In genomic region chr14:101654526-101654909, GRCm38 (mm10) we compare ENCODE assay signal across 8 mouse cellular contexts. TPM values are rescaled to one million over a fixed set of nuclear protein-coding genes. Genes with fewer than 3 reads are reported as not detected.
DNase-seq lines count a peak whose midpoint lies in the region; ATAC-seq and TF ChIP-seq lines count a peak whose summit lies in the region.

No protein-coding gene starts in this region.

- H3K9me3 ChIP-seq in hindbrain, embryonic 16.5 days (ENCODE audit: control insufficient read depth, low read length), result no peaks in the 10 kb centered on the region

- peak overlapping the region; percentile 78; the same call in 1 of the 2 replicates for H3K27ac ChIP-seq in hindbrain, embryonic 16.5 days (ENCODE audit: low read depth, low read length)

- DNase-seq in lung, adult 18-20 months, result peak; percentile 10 to 27
- no peak for DNase-seq in lung, postnatal 14 days
- peak; percentile 42 for DNase-seq in brain, embryonic 14.5 days (ENCODE audit: low read depth)
- DNase-seq in mesoderm, embryonic 11.5 days (ENCODE audit: low read depth, low spot score), result peak; percentile 8
- DNase-seq in gastrocnemius, postnatal 25 days, result no peak
- no peak for DNase-seq in layer of hippocampus, postnatal 36 days

- peaks cover 6% of the 10 kb centered on the region; the same call in 1 of the 2 replicates for H3K4me1 ChIP-seq in hindbrain, embryonic 16.5 days (ENCODE audit: control insufficient read depth, insufficient read depth, low read depth, low read length)

- no peaks in the 10 kb centered on the region; the same call in 1 of the 2 replicates for H3K36me3 ChIP-seq in hindbrain, embryonic 16.5 days (ENCODE audit: control insufficient read depth, insufficient read depth, low read length)

- no peak for TF ChIP-seq POLR2A in brain, embryonic 14.5 days (IDR thresholded peaks at IDR 0.05; ENCODE audit: borderline replicate concordance, extremely low read depth, insufficient read depth, insufficient read length, poor library complexity, severe bottlenecking)

- ATAC-seq in hindbrain, embryonic 16.5 days, result peak; percentile 21; the same call in 1 of the 2 replicates
- no peak for ATAC-seq in cerebellum, adult (ENCODE audit: insufficient number of reproducible peaks, low FRiP score, low TSS enrichment)

- no peak for TF ChIP-seq CTCF in brain, embryonic 14.5 days (IDR thresholded peaks at IDR 0.05; ENCODE audit: borderline replicate concordance, extremely low read depth, insufficient read depth, insufficient read length)

- peak overlapping the region; percentile 65 for H3K4me3 ChIP-seq in hindbrain, embryonic 16.5 days (ENCODE audit: low read length)

- peak overlapping the region; percentile 90 for H3K9ac ChIP-seq in hindbrain, embryonic 16.5 days (ENCODE audit: low read depth, low read length)

- H3K4me2 ChIP-seq in hindbrain, embryonic 16.5 days (ENCODE audit: low read length), result peak overlapping the region; percentile 81

- WGBS in hindbrain, embryonic 16.5 days, result under 1% methylated on average over 10 of the region's 10 CpGs

- no peaks in the 10 kb centered on the region for H3K27me3 ChIP-seq in hindbrain, embryonic 16.5 days (replicated peaks; ENCODE audit: control insufficient read depth, insufficient read depth, low read length)

RNA-seq across cellular contexts. Expression of gene Uchl3, which starts 0.8 kb away (rescaled TPM):
- 126 and 141 TPM in 2 replicates for polyA plus RNA-seq in brain, embryonic 14.5 days (2012; rRNA removed)
- polyA plus RNA-seq in hindbrain, embryonic 16.5 days (2015; fragmentation: Nextera tagmentation; extraction: Ambion mirVana), result 243 and 258 TPM in 2 replicates
- 10 to 100 TPM; 25.3 to 27.1 TPM for total RNA-seq in gastrocnemius, postnatal 25 days (2021)
- 10 to 100 TPM; 52.9 to 56.6 TPM for total RNA-seq in layer of hippocampus, postnatal 36 days (2021)

RNA-seq across cellular contexts. Expression of gene Commd6, which starts 14.0 kb away (rescaled TPM):
- polyA plus RNA-seq in brain, embryonic 14.5 days (2012; rRNA removed), result 40.3 and 54.8 TPM in 2 replicates
- polyA plus RNA-seq in hindbrain, embryonic 16.5 days (2015; fragmentation: Nextera tagmentation; extraction: Ambion mirVana), result 77.9 and 95.2 TPM in 2 replicates
- total RNA-seq in gastrocnemius, postnatal 25 days (2021), result 10 to 100 TPM; 12.7 to 14.8 TPM
- total RNA-seq in layer of hippocampus, postnatal 36 days (2021), result 10 to 100 TPM; 64.9 to 68.1 TPM

RNA-seq across cellular contexts. Expression of gene Tbc1d4, which starts 45.5 kb away (rescaled TPM):
- polyA plus RNA-seq in brain, embryonic 14.5 days (2012; rRNA removed), result 6.8 and 9.0 TPM in 2 replicates
- 9.3 and 10.8 TPM in 2 replicates for polyA plus RNA-seq in hindbrain, embryonic 16.5 days (2015; fragmentation: Nextera tagmentation; extraction: Ambion mirVana)
- total RNA-seq in gastrocnemius, postnatal 25 days (2021), result 10 to 100 TPM; 19.3 to 23.8 TPM
- 10 to 100 TPM in 1 of 2 experiments, 1 to 10 TPM in 1; 9.2 to 10.9 TPM for total RNA-seq in layer of hippocampus, postnatal 36 days (2021)

Comparison
In these comparisons a context has a peak if more than half of its experiments do, and no peak if none do; other contexts are left out.
1. DNase-seq: peak in lung, adult 18-20 months (2 of 2), brain, embryonic 14.5 days (single experiment) and mesoderm, embryonic 11.5 days (single experiment); none in lung, postnatal 14 days (single experiment), gastrocnemius, postnatal 25 days (single experiment) and layer of hippocampus, postnatal 36 days (0 of 2).
2. RNA of gene Commd6, which starts 14.0 kb away (total RNA-seq): 64.9 to 68.1 TPM in layer of hippocampus, postnatal 36 days; 12.7 to 14.8 TPM in gastrocnemius, postnatal 25 days; every median in the first group is over 4 times any median in the second.